ENCODE assay signal across 17 mouse cellular contexts in genomic region chr4:107354543-107354942, GRCm38 (mm10). TPM values are rescaled to one million over a fixed set of nuclear protein-coding genes. Genes with fewer than 3 reads are reported as not detected.
DNase-seq lines count a peak whose midpoint lies in the region; ATAC-seq lines count a peak whose summit lies in the region.
"Had no signal": no experiment of that assay in that cellular context is flagged by ENCODE, and none has a peak within 500 bp of the region (broad histone marks: within the 10 kb centered on the region; RNA-seq: fewer than 3 reads in every experiment).

No protein-coding gene starts in this region.

- 64% methylated on average over 4 of the region's 4 CpGs for WGBS in forebrain, embryonic 12.5 days
- WGBS in forebrain, embryonic 16.5 days = 62% methylated on average over 4 of the region's 4 CpGs
- WGBS in kidney, embryonic 15.5 days = 5% methylated on average over 4 of the region's 4 CpGs
- WGBS in neural tube, embryonic 11.5 days = 5% methylated on average over 4 of the region's 4 CpGs

- no peak overlapping the region for H3K27ac ChIP-seq in forebrain, embryonic 12.5 days
- no peak overlapping the region for H3K27ac ChIP-seq in forebrain, embryonic 16.5 days (ENCODE audit: low read length)
- peak overlapping the region; percentile 90 for H3K27ac ChIP-seq in kidney, embryonic 15.5 days
- peak overlapping the region; percentile 60 for H3K27ac ChIP-seq in neural tube, embryonic 11.5 days (ENCODE audit: low read depth, low read length)
- H3K27ac ChIP-seq: midbrain, embryonic 10.5 days had no signal

- no peaks in the 10 kb centered on the region for H3K27me3 ChIP-seq in forebrain, embryonic 12.5 days
- H3K27me3 ChIP-seq in forebrain, embryonic 16.5 days (replicated peaks; ENCODE audit: control insufficient read depth, insufficient read depth, low read length) = no peaks in the 10 kb centered on the region
- H3K27me3 ChIP-seq in kidney, embryonic 15.5 days = no peaks in the 10 kb centered on the region
- H3K27me3 ChIP-seq in neural tube, embryonic 11.5 days (ENCODE audit: control insufficient read depth, insufficient read depth, low read length) = no peaks in the 10 kb centered on the region

- no peak for ATAC-seq in forebrain, embryonic 12.5 days (ENCODE audit: low FRiP score)
- no peak for ATAC-seq in forebrain, embryonic 16.5 days
- ATAC-seq in kidney, embryonic 15.5 days (replicated peaks; ENCODE audit: low FRiP score) = peak; percentile 91
- ATAC-seq in neural tube, embryonic 11.5 days (ENCODE audit: insufficient read depth, low FRiP score, low TSS enrichment) = peak; percentile 86

- H3K9ac ChIP-seq in forebrain, embryonic 12.5 days = 0 out of 2 replicates have a peak overlapping the region, but pooled peaks have one; percentile 7
- H3K9ac ChIP-seq in forebrain, embryonic 16.5 days (replicated peaks; ENCODE audit: low read depth, low read length) = no peak overlapping the region
- no peak overlapping the region for H3K9ac ChIP-seq in kidney, embryonic 15.5 days
- H3K9ac ChIP-seq in neural tube, embryonic 11.5 days (ENCODE audit: low read length) = peak overlapping the region; percentile 10; the same call in 1 of the 2 replicates

- no peak overlapping the region for H3K4me2 ChIP-seq in forebrain, embryonic 12.5 days
- no peak overlapping the region for H3K4me2 ChIP-seq in forebrain, embryonic 16.5 days (ENCODE audit: low read length)
- H3K4me2 ChIP-seq in kidney, embryonic 15.5 days = peak overlapping the region; percentile 10; the same call in 1 of the 2 replicates
- no peak overlapping the region for H3K4me2 ChIP-seq in neural tube, embryonic 11.5 days (ENCODE audit: low read depth)

- H3K4me1 ChIP-seq in forebrain, embryonic 12.5 days = no peaks in the 10 kb centered on the region
- H3K4me1 ChIP-seq in forebrain, embryonic 16.5 days (replicated peaks; ENCODE audit: control insufficient read depth, insufficient read depth, low read length) = no peaks in the 10 kb centered on the region
- peaks cover 22% of the 10 kb centered on the region for H3K4me1 ChIP-seq in kidney, embryonic 15.5 days
- H3K4me1 ChIP-seq in neural tube, embryonic 11.5 days (ENCODE audit: control insufficient read depth, insufficient read depth, low read length) = peaks cover 11% of the 10 kb centered on the region
- H3K4me1 ChIP-seq: midbrain, embryonic 10.5 days had no signal

- DNase-seq in embryo, embryonic 10.5 days (ENCODE audit: low spot score) = peak; percentile 67
- peak; percentile 33 for DNase-seq in neural tube, embryonic 11.5 days (ENCODE audit: low spot score)
- no peak for DNase-seq in urinary bladder, postnatal 25 days (ENCODE audit: low spot score)
- no peak for DNase-seq in layer of hippocampus, adult 18-20 months (ENCODE audit: low spot score in 2 of 2)
- no peak for DNase-seq in left cerebral cortex, adult 9 months (ENCODE audit: low spot score in 2 of 2)
- DNase-seq: cerebellum, adult 8-10 months; lung, adult 2 months; right cerebral cortex, postnatal 4 days had no signal

- no peak overlapping the region for H3K4me3 ChIP-seq in forebrain, embryonic 12.5 days (replicated peaks)
- no peak overlapping the region for H3K4me3 ChIP-seq in forebrain, embryonic 16.5 days (replicated peaks; ENCODE audit: low read length)
- no peak overlapping the region for H3K4me3 ChIP-seq in kidney, embryonic 15.5 days (replicated peaks)
- H3K4me3 ChIP-seq in neural tube, embryonic 11.5 days (ENCODE audit: low read depth, low read length) = no peak overlapping the region
- H3K4me3 ChIP-seq: erythroblast, embryonic 14.5 days; midbrain, embryonic 10.5 days had no signal

- H3K9me3 ChIP-seq in forebrain, embryonic 12.5 days = no peaks in the 10 kb centered on the region
- no peaks in the 10 kb centered on the region for H3K9me3 ChIP-seq in forebrain, embryonic 16.5 days (ENCODE audit: control insufficient read depth, low read length)
- H3K9me3 ChIP-seq in kidney, embryonic 15.5 days (replicated peaks) = no peaks in the 10 kb centered on the region
- H3K9me3 ChIP-seq in neural tube, embryonic 11.5 days (ENCODE audit: control insufficient read depth, low read length) = no peaks in the 10 kb centered on the region
- H3K9me3 ChIP-seq: midbrain, embryonic 10.5 days had no signal

- peaks cover 9% of the 10 kb centered on the region; the same call in 1 of the 2 replicates for H3K36me3 ChIP-seq in forebrain, embryonic 12.5 days (replicated peaks)
- H3K36me3 ChIP-seq in forebrain, embryonic 16.5 days (ENCODE audit: control insufficient read depth, insufficient read depth) = no peaks in the 10 kb centered on the region; the same call in none of the 2 replicates
- H3K36me3 ChIP-seq in kidney, embryonic 15.5 days = peaks cover 12% of the 10 kb centered on the region; the same call in 1 of the 2 replicates
- no peaks in the 10 kb centered on the region; the same call in 1 of the 2 replicates for H3K36me3 ChIP-seq in neural tube, embryonic 11.5 days (ENCODE audit: control insufficient read depth, insufficient read depth, low read length)

RNA-seq across cellular contexts. Expression of gene Ndc1, which starts 13.0 kb away (rescaled TPM):
- polyA plus RNA-seq in forebrain, embryonic 12.5 days (2016; fragmentation: Nextera tagmentation; extraction: Ambion mirVana) = 38.8 and 39.9 TPM in 2 replicates
- polyA plus RNA-seq in forebrain, embryonic 16.5 days (2015; fragmentation: Nextera tagmentation; extraction: Ambion mirVana) = 19.9 and 21.9 TPM in 2 replicates
- polyA plus RNA-seq in kidney, embryonic 15.5 days (2015; fragmentation: Nextera tagmentation; extraction: Ambion mirVana) = 37.5 and 38.1 TPM in 2 replicates
- polyA plus RNA-seq in neural tube, embryonic 11.5 days (2014; fragmentation: Nextera tagmentation; extraction: Ambion mirVana) = 47.7 and 48.8 TPM in 2 replicates
- 10 to 100 TPM; 10.8 to 12.6 TPM for total RNA-seq in layer of hippocampus, adult 18-20 months (2021)

RNA-seq across cellular contexts. Expression of gene Yipf1, which starts 40.4 kb away (rescaled TPM):
- polyA plus RNA-seq in forebrain, embryonic 12.5 days (2016; fragmentation: Nextera tagmentation; extraction: Ambion mirVana) = 35.7 and 41.8 TPM in 2 replicates
- polyA plus RNA-seq in forebrain, embryonic 16.5 days (2015; fragmentation: Nextera tagmentation; extraction: Ambion mirVana) = 52.0 and 55.4 TPM in 2 replicates
- polyA plus RNA-seq in kidney, embryonic 15.5 days (2015; fragmentation: Nextera tagmentation; extraction: Ambion mirVana) = 51.6 and 54.7 TPM in 2 replicates
- polyA plus RNA-seq in neural tube, embryonic 11.5 days (2014; fragmentation: Nextera tagmentation; extraction: Ambion mirVana) = 43.0 and 43.3 TPM in 2 replicates
- 10 to 100 TPM; 54.9 to 58.4 TPM for total RNA-seq in layer of hippocampus, adult 18-20 months (2021)

RNA-seq across cellular contexts. Expression of gene Dio1, which starts 47.6 kb away (rescaled TPM):
- polyA plus RNA-seq in forebrain, embryonic 12.5 days (2016; fragmentation: Nextera tagmentation; extraction: Ambion mirVana) = not detected in 2 replicates
- not detected in 2 replicates for polyA plus RNA-seq in forebrain, embryonic 16.5 days (2015; fragmentation: Nextera tagmentation; extraction: Ambion mirVana)
- polyA plus RNA-seq in kidney, embryonic 15.5 days (2015; fragmentation: Nextera tagmentation; extraction: Ambion mirVana) = 0.21 and 0.32 TPM in 2 replicates
- not detected in 2 replicates for polyA plus RNA-seq in neural tube, embryonic 11.5 days (2014; fragmentation: Nextera tagmentation; extraction: Ambion mirVana)
- total RNA-seq in layer of hippocampus, adult 18-20 months (2021) = not detected
- total RNA-seq: gastrocnemius, adult 18-20 months; left cerebral cortex, postnatal 25 days had no signal
- polyA plus RNA-seq: C2C12; erythroblast, embryonic 14.5 days; heart, embryonic 14.5 days; midbrain, embryonic 10.5 days had no signal

Comparison
In these comparisons a context has a peak if more than half of its experiments do, and no peak if none do; other contexts are left out.
1. H3K9ac ChIP-seq: peak in forebrain, embryonic 12.5 days (single experiment) and neural tube, embryonic 11.5 days (single experiment); none in forebrain, embryonic 16.5 days (single experiment) and kidney, embryonic 15.5 days (single experiment).
2. ATAC-seq: peak in kidney, embryonic 15.5 days (single experiment) and neural tube, embryonic 11.5 days (single experiment); none in forebrain, embryonic 12.5 days (single experiment) and forebrain, embryonic 16.5 days (single experiment).
3. H3K27ac ChIP-seq: peak in kidney, embryonic 15.5 days (single experiment) and neural tube, embryonic 11.5 days (single experiment); none in forebrain, embryonic 12.5 days (single experiment) and forebrain, embryonic 16.5 days (single experiment).
4. DNase-seq: peak in embryo, embryonic 10.5 days (single experiment) and neural tube, embryonic 11.5 days (single experiment); none in urinary bladder, postnatal 25 days (single experiment), layer of hippocampus, adult 18-20 months (0 of 2) and left cerebral cortex, adult 9 months (0 of 2).